Mouse (Mus musculus) heart, adult 11 months (tissue): Measurements from ENCODE around the gene Meis2.

Source experiments
- DNase-seq: peaks from one replicate; pipeline ENCODE4 v3.0.0; 2022

Gene Meis2

GRCm38 (mm10) chr2:116047365-116047764 lies 18.3 kb downstream of the Meis2 start:
- DNase-seq, result peak; percentile 89

- DNase-seq, result peak; percentile 85
Measured at GRCm38 (mm10) chr2:116045048-116045447, 20.6 kb downstream of the Meis2 start.

GRCm38 (mm10) chr2:116042934-116043698 lies 22.5 kb downstream of the Meis2 start:
- DNase-seq, result no peak

GRCm38 (mm10) chr2:116042447-116042846 lies 23.2 kb downstream of the Meis2 start:
- no peak for DNase-seq

- no peak for DNase-seq
Measured at GRCm38 (mm10) chr2:116041683-116042262, 23.9 kb downstream of the Meis2 start.

GRCm38 (mm10) chr2:116035345-116035744 lies 30.3 kb downstream of the Meis2 start:
- no peak for DNase-seq

- peak; percentile 92 for DNase-seq
Measured at GRCm38 (mm10) chr2:116028127-116028526, 37.5 kb downstream of the Meis2 start.

- DNase-seq, result no peak
Measured at GRCm38 (mm10) chr2:116022876-116023275, 42.8 kb downstream of the Meis2 start.

- no peak for DNase-seq
Measured at GRCm38 (mm10) chr2:116021931-116022330, 43.7 kb downstream of the Meis2 start.

- DNase-seq, result no peak
Measured at GRCm38 (mm10) chr2:116021046-116021445, 44.6 kb downstream of the Meis2 start.

- DNase-seq, result no peak
Measured at GRCm38 (mm10) chr2:116020451-116020951, 45.1 kb downstream of the Meis2 start.

- DNase-seq, result no peak
Measured at GRCm38 (mm10) chr2:116019959-116020358, 45.7 kb downstream of the Meis2 start.

- peak; percentile 91 for DNase-seq
Measured at GRCm38 (mm10) chr2:116019466-116019794, 46.2 kb downstream of the Meis2 start.

- DNase-seq, result no peak
Measured at GRCm38 (mm10) chr2:116018781-116019465, 46.7 kb downstream of the Meis2 start.

GRCm38 (mm10) chr2:116015520-116015919 lies 50.1 kb downstream of the Meis2 start:
- DNase-seq, result no peak

GRCm38 (mm10) chr2:116010469-116010868 lies 55.2 kb downstream of the Meis2 start:
- DNase-seq, result no peak

GRCm38 (mm10) chr2:116010061-116010460 lies 55.6 kb downstream of the Meis2 start:
- DNase-seq, result no peak

GRCm38 (mm10) chr2:116009097-116009970 lies 56.3 kb downstream of the Meis2 start:
- no peak for DNase-seq

- DNase-seq, result no peak
Measured at GRCm38 (mm10) chr2:116002354-116002753, 63.3 kb downstream of the Meis2 start.

- no peak for DNase-seq
Measured at GRCm38 (mm10) chr2:116001352-116002138, 64.1 kb downstream of the Meis2 start.

GRCm38 (mm10) chr2:116000514-116000913 lies 65.1 kb downstream of the Meis2 start:
- no peak for DNase-seq

GRCm38 (mm10) chr2:115998802-115999201 lies 66.8 kb downstream of the Meis2 start:
- no peak for DNase-seq
